Mouse (Mus musculus): ENCODE measurements at regions not wholly inside any gene's neighbourhood (a gene's known extent, or its start where the extent isn't known, plus 50 kb on each side); places are given as distances from the start of the nearest gene placed in this dataset.

DNA sequence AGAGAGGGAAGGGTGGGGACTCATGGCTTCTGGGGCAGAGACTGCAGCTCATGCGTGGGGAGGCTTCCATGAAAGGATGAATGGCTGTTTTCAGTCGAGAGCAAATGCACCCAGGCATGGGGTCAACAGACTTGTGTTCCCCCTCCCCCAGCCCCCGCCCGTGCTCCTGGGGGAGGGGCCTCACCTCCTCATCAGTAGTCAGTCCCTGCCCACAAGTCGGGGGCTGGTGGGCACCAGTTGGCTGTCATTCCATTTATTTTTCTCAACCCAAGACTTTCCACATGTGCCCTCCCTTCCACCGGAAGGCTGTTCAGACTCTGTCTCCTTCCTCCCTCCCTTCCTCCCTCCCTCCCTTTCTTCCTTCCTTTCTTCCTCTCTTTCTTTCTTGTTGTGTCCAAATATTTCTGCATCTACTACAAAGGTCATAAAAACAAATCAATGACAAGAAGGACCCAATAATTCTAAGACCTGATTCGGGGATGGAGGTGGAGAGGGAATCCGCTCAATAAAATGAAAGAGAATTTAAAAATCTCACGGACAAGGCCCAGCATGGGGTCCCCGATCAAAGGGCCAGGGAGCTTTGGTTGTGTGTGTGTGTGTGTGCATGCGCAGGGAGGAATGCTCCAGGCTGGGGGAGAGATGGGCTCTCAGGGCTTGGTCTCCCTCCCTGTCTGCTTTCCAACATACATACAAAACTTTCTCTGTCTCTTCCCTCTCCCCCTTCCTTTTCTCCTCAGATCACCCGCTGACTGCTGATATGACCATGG is 57.7 kb downstream of the Rpl14 start:
- no peak overlapping the region for H3K4me3 ChIP-seq (ENCODE audit: low read depth, low read length)
- no peaks in the 10 kb centered on the region for H3K4me1 ChIP-seq (ENCODE audit: insufficient read depth)
- no peak overlapping the region for H3K4me2 ChIP-seq (ENCODE audit: low read depth, low read length)
- no peaks in the 10 kb centered on the region for H3K36me3 ChIP-seq (replicated peaks; ENCODE audit: insufficient read depth, low read length)
- TF ChIP-seq EP300 (IDR thresholded peaks at IDR 0.05; ENCODE audit: low read depth) (no peak), CTCF (IDR thresholded peaks at IDR 0.05; ENCODE audit: low read depth) (no peak)
- DNase-seq (no peak), ATAC-seq (no peak)
- 0 out of 2 replicates have a peak, but pooled peaks cover 3% of the 10 kb centered on the region for H3K9me3 ChIP-seq (ENCODE audit: low read length)
- H3K9ac ChIP-seq (replicated peaks): no peak overlapping the region
- no peak overlapping the region for H3K27ac ChIP-seq (ENCODE audit: low read depth)
- 68% methylated on average over 12 of the region's 12 CpGs for WGBS (ENCODE audit: insufficient replicate concordance)
- H3K27me3 ChIP-seq (ENCODE audit: insufficient read depth, low read length): no peaks in the 10 kb centered on the region

DNA sequence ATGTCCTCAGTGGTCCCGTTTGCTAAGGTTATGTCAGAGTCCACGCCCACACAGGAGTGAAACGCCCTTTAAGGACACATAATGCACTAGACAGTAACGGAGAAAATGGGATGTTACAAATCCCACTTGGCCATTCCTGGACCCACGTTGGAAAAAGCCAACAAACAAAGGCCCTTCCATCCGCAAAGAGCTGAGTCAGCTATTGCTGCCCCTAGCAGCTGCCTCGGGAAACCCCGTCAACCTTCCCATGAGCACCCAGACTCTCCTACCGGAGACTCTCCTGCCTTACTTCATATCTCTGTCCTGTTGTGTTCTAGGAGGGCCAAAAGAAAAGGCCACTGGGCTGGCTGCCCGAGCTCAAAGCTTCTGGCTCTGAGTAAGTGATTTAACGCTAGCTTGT is 58.4 kb downstream of the Rpl14 start:
- Histone ChIP-seq H3K4me3 (ENCODE audit: low read depth, low read length) (no peak overlapping the region), H3K27me3 (ENCODE audit: insufficient read depth, low read length) (no peaks in the 10 kb centered on the region), H3K4me2 (ENCODE audit: low read depth, low read length) (no peak overlapping the region), H3K36me3 (replicated peaks; ENCODE audit: insufficient read depth, low read length) (no peaks in the 10 kb centered on the region), H3K9ac (replicated peaks) (no peak overlapping the region), H3K4me1 (ENCODE audit: insufficient read depth) (no peaks in the 10 kb centered on the region), H3K27ac (ENCODE audit: low read depth) (no peak overlapping the region), H3K9me3 (ENCODE audit: low read length) (0 out of 2 replicates have a peak, but pooled peaks cover 3% of the 10 kb centered on the region)
- WGBS (ENCODE audit: insufficient replicate concordance): 71% methylated on average over 11 of the region's 11 CpGs
- TF ChIP-seq CTCF (IDR thresholded peaks at IDR 0.05; ENCODE audit: low read depth) (no peak), EP300 (IDR thresholded peaks at IDR 0.05; ENCODE audit: low read depth) (no peak)
- DNase-seq (no peak), ATAC-seq (no peak)

- DNase-seq: no peak
- no peak overlapping the region for H3K9ac ChIP-seq (replicated peaks)
- TF ChIP-seq CTCF (IDR thresholded peaks at IDR 0.05; ENCODE audit: low read depth): no peak
- no peak for TF ChIP-seq EP300 (IDR thresholded peaks at IDR 0.05; ENCODE audit: low read depth)
- H3K9me3 ChIP-seq (ENCODE audit: low read length): no peaks in the 10 kb centered on the region
- 84% methylated on average over 10 of the region's 10 CpGs for WGBS (ENCODE audit: insufficient replicate concordance)
- H3K4me3 ChIP-seq (ENCODE audit: low read depth, low read length): no peak overlapping the region
- no peak overlapping the region for H3K4me2 ChIP-seq (ENCODE audit: low read depth, low read length)
- H3K36me3 ChIP-seq (replicated peaks; ENCODE audit: insufficient read depth, low read length): no peaks in the 10 kb centered on the region
- no peak overlapping the region for H3K27ac ChIP-seq (ENCODE audit: low read depth)
- no peak for ATAC-seq
- H3K27me3 ChIP-seq (ENCODE audit: insufficient read depth, low read length): no peaks in the 10 kb centered on the region
- H3K4me1 ChIP-seq (ENCODE audit: insufficient read depth): no peaks in the 10 kb centered on the region
These were observed 61.6 kb downstream of the Rpl14 start for GRCm38 (mm10) chr9:120632821-120633220.

DNA sequence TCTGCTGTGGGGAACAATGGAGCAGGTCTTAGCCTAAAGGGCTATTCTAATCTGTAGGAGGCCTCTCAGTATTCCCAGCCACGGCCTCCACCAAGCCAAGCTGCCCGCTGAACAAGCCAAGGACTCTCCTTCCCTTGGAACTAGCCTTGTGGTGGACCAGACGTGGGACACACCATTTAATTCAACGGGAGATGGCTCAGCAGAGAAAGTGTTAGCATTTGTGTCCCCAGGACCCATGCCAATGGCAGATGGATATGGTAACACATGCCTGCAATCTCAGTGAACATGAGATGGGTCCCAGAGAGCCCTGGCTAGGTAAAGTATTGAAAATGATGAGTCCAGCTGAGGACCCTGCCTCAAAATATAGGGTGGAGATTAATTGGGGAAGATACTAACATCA is 71.4 kb downstream of the Rpl14 start:
- WGBS (ENCODE audit: insufficient replicate concordance): 64% methylated on average over 4 of the region's 4 CpGs
- no peaks in the 10 kb centered on the region for H3K4me1 ChIP-seq (ENCODE audit: insufficient read depth)
- H3K9ac ChIP-seq (replicated peaks): no peak overlapping the region
- no peak for TF ChIP-seq EP300 (IDR thresholded peaks at IDR 0.05; ENCODE audit: low read depth)
- no peak for TF ChIP-seq CTCF (IDR thresholded peaks at IDR 0.05; ENCODE audit: low read depth)
- no peaks in the 10 kb centered on the region for H3K9me3 ChIP-seq (ENCODE audit: low read length)
- ATAC-seq: no peak
- H3K36me3 ChIP-seq (replicated peaks; ENCODE audit: insufficient read depth, low read length): no peaks in the 10 kb centered on the region
- H3K4me3 ChIP-seq (ENCODE audit: low read depth, low read length): no peak overlapping the region
- no peak overlapping the region for H3K27ac ChIP-seq (ENCODE audit: low read depth)
- DNase-seq: no peak
- H3K27me3 ChIP-seq (ENCODE audit: insufficient read depth, low read length): no peaks in the 10 kb centered on the region
- no peak overlapping the region for H3K4me2 ChIP-seq (ENCODE audit: low read depth, low read length)

DNA sequence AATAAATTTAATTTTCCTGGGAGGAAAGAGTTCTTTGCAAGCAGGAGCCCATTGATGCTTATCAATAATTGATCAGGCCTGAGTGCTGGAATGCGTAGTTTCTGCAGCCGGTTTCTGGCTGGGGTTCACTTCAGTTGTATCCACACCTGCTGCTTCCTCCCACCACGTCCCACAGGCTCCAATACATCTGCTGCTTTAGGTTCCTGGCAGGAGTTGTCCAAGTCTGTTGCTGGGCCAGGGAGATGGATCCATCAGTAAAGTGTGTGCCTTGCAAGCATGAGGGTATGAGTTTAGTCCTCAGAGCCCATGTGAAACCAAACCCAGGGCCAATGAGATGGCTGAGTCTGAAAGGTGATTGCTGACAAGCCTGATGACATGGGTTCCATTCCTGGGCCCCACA is 72.1 kb downstream of the Rpl14 start:
- TF ChIP-seq CTCF (IDR thresholded peaks at IDR 0.05; ENCODE audit: low read depth) (no peak), EP300 (IDR thresholded peaks at IDR 0.05; ENCODE audit: low read depth) (no peak)
- 76% methylated on average over 3 of the region's 3 CpGs for WGBS (ENCODE audit: insufficient replicate concordance)
- no peaks in the 10 kb centered on the region for H3K36me3 ChIP-seq (replicated peaks; ENCODE audit: insufficient read depth, low read length)
- H3K4me2 ChIP-seq (ENCODE audit: low read depth, low read length): no peak overlapping the region
- H3K27me3 ChIP-seq (ENCODE audit: insufficient read depth, low read length): no peaks in the 10 kb centered on the region
- H3K27ac ChIP-seq (ENCODE audit: low read depth): no peak overlapping the region
- DNase-seq (no peak), ATAC-seq (no peak)
- H3K4me1 ChIP-seq (ENCODE audit: insufficient read depth): no peaks in the 10 kb centered on the region
- H3K9ac ChIP-seq (replicated peaks): no peak overlapping the region
- H3K4me3 ChIP-seq (ENCODE audit: low read depth, low read length): no peak overlapping the region
- no peaks in the 10 kb centered on the region for H3K9me3 ChIP-seq (ENCODE audit: low read length)

- 95% methylated on average over 10 of the region's 10 CpGs for WGBS (ENCODE audit: insufficient replicate concordance)
- ATAC-seq: no peak
- no peak overlapping the region for H3K27ac ChIP-seq (ENCODE audit: low read depth)
These were observed 74.5 kb downstream of the Rpl14 start for GRCm38 (mm10) chr9:120645776-120646175.

More at GRCm38 (mm10) chr9:120645776-120646175, 74.5 kb downstream of the Rpl14 start:
- Histone ChIP-seq H3K9ac (replicated peaks) (no peak overlapping the region), H3K4me2 (ENCODE audit: low read depth, low read length) (no peak overlapping the region), H3K27me3 (ENCODE audit: insufficient read depth, low read length) (no peaks in the 10 kb centered on the region), H3K4me1 (ENCODE audit: insufficient read depth) (no peaks in the 10 kb centered on the region), H3K9me3 (ENCODE audit: low read length) (no peaks in the 10 kb centered on the region), H3K4me3 (ENCODE audit: low read depth, low read length) (no peak overlapping the region), H3K36me3 (replicated peaks; ENCODE audit: insufficient read depth, low read length) (no peaks in the 10 kb centered on the region)
- no peak for DNase-seq
- TF ChIP-seq CTCF (IDR thresholded peaks at IDR 0.05; ENCODE audit: low read depth) (0 out of 2 replicates have a peak, but pooled peaks have one; percentile 14), EP300 (IDR thresholded peaks at IDR 0.05; ENCODE audit: low read depth) (no peak)

Measured in liver, postnatal 0 days (tissue).